Mouse (Mus musculus): ENCODE data around the gene Ppp1r15b.

The Ppp1r15b gene

DNA sequence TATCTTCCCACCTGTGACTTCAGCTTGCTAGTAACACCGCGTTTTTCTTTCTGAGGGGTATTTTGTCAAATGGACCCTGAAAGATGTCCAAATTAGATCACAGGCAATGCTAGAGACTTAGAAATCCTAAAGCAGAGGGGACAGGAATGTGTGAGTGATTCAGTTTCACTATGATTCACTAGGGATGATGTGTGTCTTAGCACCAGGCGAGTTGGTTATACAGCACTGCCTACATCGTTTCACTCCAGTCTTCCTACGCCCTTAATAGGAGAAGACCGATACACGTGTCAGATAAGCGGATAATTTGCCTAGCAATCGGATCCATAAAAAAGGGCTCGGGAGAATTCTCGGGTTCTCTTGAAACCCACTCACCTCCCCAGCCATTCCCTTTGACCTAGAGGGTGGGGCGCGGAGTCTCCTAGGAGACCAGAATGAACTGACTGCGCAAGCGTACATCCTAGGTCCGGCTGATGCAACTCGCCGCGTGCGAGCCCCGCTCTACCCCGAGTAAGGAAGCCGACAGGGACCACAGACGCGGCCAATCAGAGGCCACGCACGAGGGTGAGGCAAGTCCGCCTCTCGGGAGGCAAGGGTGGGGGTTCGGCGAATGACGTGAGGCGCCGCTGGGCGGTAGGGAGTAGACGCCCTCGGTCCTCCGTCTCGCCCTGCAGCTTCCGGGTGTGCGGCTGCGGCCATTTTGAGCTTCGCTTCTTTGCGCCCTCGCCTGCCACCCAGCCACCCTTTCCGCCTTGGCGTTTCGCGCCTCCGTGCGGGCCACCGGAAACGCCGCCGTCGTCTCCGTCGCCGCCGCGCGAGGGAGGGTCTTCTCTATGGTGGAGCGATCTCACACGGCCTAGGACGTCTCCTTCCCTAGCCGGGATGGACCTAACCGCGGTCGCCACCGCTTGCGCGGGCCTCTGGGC lies at the start of gene Ppp1r15b:
TSS of gene Ppp1r15b (plus strand) at position 506 of the 923 bp plus-strand sequence.
- DNase-seq = peak; percentile 90 to 99

DNA sequence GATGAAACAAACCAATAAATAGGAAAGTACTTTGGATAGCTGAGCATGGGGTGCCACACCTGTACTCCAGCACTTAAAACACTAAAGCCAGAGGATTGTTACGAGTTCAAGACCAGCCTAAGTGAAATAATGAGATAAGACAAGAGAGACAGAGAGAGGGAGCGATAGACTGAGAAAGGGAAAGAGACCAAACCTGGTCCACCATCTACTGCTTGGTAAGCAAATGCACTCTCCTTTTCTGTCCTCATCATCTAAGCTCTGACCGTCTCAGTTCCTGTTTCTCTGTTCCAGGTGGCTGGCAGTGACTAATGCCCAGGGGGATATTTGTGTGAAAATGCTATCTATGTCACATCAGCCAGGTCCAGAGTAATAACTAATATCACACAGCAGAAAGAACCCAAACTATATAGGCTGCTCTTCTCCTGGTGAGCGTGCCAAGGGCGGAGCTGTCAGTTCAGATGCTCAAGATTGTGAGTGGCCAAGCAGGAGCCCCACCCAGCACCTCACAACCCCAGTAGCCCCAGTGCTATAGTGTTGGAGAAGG lies 47.9 kb upstream of the Ppp1r15b start:
- peak; percentile 50 to 59 for DNase-seq

DNA sequence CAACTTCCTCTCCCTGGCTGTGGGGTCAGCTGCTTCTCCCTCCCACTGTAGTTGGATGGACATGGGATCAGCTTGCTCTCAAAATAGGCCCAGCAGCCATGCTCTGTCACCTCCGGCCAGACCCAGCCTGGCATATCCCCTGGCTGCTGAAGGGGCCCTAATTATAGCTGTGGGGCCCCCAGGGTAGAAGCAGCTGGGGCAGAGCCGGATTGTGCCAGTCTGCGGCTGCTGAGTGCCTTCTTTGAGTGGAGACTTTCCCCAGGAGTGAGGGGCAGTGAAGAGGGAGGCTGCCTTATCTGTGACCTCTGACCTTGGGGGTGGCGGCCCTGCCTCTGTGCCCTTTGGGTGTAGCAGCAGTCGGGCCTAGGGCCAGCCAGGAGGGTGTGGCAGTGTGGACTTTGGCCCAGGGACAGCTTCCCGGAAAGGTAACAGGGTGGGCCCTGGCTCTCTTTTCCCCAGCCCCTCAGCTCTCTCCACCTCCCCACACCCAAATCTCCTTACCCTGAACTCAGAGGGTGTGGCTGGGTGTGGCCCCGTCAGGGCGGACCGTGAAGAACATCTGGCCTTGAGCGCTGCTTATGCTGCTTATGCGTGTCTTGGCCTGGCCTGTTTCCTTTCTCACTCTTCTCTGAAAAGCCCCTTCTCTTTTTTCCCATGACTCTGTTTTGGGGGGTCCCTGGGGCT lies 46.9 kb upstream of the Ppp1r15b start:
- DNase-seq = peak; percentile 53 to 62

DNA sequence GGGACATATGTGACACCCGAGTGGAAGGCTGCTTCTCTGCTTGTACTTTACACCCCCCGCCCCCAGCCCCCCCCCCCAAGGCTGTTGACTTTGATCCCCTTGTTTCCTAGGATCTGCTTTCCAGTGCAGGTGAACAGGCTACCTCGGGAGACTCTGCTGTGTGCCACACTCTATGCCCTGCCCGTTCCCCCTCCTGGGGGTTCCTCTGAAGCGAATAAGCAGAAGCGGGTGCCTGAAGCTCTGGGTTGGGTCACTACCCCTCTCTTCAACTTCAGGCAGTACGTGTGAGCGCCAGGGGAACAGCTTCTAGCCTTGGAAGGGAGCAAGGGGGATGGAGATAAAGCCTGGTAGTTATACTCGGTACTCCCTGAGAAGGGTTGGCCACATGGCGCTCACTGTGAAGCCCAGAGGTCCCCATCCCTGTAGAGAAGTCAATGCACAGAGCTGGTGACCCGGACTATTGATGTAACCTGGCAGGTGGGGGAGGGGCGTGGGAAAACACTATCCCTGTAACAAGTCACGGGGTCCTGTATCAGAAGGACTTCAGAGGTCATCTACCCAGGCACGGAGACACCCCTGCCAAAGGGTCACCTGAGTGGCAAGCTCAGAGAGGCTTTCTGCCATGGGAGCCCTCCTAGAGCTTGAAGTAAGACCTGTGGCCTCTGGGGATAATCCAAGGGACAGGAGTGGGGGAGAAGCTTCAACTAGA lies 46.1 kb upstream of the Ppp1r15b start:
- DNase-seq = peak; percentile 32 to 34

DNA sequence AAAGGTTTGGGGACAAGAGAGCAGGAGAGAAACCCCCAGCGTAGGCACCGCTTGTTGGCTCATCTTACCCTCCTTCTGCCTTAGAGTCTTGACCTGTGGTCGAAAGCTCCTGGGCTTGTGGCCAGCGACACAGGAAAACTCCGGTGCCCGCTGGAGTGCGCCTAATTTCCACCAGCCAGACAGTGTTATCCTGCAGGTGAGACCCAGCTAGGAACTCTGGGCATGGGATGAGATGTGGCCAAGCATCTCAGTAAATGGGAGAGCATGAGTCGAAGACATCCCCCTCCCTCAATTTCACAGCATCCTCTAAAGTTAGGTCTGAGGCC lies 45.6 kb upstream of the Ppp1r15b start:
- DNase-seq = no peak

DNA sequence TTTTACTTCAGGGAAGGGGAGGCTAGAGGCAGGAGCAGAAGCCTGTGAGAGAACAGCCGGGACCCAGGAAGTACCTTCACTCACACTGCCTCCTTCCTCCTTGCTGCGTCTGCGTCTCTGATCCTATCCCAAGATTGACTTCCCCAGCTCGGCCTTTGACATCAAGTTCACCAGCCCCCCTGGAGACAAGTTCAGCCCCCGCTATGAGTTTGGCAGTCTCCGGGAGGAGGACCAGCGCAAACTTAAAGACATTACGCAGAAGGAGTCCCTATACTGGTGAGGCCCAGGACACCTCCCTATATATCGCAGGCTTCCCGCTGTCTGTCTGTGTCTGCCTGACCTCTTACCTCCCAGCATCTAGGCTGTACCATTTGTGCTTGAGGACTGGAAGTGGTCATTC lies 44.1 kb upstream of the Ppp1r15b start:
- DNase-seq = no peak

DNA sequence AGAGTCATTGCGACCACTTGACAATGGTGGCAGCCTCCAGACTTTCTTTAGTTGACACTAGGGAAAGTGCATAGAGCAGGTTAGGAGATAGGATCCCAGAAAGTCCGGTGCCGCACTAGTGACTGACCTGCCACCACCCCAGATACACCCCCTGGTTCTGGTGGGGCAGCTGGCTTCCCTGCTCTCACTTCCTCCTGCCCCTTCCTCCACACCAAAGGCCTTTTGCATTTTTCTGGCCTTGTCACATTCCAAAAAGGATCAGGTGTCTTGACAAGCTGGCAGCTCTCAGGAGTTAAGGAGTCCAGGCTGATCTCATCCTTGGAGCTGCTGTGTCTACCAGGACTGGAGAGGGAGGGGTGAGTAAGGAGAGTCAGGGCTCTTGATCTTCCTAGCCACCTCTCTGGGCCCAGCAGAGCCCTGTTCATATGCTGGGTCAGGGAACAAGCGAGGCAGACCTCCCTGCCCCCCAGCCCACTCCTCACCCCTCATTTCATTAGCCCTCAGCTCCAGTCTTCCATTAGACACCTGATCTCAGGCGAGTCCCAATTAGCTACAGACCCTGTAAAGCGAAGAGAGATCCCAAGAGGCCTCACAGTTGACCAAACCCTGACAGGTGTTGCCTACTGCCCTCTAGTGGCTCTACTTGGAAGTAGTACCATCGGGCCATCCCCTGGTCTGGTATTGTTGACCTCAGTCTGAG lies 43.6 kb upstream of the Ppp1r15b start:
- peak; percentile 53 to 68 for DNase-seq

DNA sequence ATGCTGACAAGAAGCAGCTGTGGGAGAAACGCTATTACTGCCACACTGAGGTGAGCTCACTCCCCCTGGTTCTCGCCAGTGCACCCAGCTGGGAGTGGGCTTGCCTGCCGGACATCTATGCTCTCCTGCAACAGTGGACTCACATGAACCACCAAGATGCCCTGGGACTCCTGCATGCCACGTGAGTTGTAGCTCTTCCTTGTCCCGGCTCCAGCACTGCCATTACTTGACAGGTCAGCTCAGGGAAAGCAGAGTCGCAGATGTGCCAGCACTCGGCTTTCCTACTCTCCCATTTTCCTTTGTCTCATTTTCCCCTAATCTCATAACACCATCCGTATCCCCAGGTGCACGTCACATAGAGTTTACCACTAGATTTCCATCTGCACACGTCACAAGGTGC lies 42.7 kb upstream of the Ppp1r15b start:
- no peak for DNase-seq

DNA sequence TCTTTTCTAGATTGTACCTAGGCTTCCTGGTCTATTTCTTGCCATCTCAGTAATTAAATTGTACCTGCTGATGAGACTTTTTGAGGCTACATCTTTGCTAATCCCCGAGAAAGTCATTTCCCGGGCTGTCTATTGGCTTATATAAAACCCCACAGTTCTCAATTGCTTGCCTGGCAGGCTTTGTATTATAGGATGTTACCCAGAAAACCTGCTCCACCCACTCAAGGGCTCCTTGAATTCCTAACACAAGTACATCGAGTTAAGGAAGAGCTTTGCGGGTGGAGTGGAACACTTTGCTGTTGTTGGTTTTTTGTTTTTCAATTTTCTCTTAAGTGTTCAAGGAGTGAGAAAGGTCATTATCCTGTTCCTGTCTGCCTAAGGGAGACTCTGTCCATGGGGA lies 41.5 kb upstream of the Ppp1r15b start:
- no peak for DNase-seq

DNA sequence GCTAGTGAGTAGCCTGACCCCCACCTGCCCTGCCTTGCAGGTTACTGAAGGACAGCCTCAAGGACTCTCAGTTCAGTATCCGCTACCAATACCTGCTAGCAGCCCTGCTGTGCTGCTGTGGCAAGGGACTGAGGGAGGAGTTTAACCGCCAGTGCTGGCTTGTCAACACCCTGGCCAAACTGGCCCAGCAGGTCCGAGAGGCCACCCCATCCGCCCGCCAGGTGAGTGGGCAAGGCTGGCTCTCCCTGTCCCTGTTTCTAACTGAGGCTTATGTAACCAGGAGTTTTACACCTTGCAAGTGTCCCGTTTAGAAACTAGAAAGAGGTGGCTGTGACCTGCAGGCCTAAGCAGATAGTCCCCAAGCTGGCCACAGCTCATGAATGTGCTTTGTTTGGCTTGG lies 40.3 kb upstream of the Ppp1r15b start:
- DNase-seq = no peak

DNA sequence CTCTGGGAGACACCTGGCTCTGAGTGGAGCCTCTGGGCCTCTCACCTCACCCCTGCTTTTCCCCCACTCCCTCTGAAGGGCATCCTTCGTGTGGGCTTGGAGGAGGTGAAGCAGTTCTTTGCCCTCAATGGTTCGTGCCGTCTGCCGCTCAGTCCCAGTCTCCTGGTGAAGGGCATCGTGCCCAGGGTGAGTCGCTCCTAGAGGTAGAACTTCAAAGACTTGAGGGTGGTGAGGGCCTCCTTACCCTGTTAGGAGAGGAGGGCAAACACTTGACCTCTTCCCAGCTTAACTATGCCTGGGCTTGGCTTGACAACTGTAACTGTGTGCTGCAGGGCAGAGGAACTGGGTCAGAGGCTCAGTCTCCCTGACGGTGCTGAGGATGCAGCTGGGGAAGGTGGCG lies 39.5 kb upstream of the Ppp1r15b start:
- no peak for DNase-seq

DNA sequence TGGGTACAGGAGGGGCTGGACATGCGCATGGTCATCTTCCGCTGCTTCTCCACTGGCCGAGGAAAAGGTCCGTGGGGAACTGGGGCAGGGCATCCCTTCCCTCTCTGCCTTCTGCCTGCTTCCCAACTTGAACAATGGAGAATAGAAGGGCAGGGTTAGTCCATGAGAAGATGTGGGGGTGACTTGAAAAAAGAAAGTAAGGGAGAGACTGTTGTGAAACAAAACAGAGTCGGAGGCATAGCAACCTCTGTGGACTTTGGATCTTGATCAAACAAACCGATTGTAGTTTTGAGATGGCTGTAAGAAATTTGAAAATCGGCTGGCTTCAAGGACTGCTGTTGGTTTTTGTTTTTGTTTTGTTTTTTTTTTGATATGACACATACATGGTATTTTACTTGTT lies 37.2 kb upstream of the Ppp1r15b start:
- no peak for DNase-seq

DNA sequence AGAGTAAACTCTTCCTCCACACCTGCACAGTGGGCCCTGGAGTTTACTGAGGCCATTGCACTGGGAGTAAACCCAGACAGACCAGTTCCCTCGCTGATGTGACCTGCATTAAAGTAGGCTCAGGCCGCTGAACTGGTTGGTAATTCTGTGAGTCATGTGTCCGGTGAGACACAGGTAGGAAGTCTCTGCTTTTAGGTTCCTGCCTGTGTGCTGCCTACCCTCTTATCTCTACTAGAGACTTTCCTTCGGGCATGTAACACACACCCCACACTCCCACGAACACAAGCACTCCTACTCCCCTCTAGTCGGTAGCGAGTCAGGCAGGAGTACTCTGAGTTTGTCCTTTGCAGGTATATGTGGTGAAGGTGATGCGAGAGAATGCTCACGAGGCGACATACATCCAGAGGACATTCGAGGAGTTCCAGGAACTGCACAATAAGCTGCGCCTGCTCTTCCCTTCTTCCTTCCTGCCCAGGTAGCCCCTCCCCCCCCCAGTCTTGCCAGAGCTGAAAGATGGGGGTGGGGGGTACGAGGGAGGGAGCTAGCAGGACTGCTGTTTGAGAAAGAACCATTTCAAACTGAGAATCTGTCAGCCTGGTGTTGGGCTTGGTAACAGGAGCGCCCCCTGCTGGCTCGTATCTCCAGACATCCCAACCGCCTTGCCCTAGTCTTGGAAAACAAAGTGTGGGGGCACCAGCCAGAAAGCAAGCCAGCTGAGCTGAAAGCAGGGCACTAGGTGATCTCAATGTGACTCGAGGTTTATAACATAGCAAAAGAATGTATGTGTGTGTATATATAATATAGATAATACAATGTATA lies 29.8 kb upstream of the Ppp1r15b start:
- DNase-seq = peak; percentile 45 to 75

DNA sequence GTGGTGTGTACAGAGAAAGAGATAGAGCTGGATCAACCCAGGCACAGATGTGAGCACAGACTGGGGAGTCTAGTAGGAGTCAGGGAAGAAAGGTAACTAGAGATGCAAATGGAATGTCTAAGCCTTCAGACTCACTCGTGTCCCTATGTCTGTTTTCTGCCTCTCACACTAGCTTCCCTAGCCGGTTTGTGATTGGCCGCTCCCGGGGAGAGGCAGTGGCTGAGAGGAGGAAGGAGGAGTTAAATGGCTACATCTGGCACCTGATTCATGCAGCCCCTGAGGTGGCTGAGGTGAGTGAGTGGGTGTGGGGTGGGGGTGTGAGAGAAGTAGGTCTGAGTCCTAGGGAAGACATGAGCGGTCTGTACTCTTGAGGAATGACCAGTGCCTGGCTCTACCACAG lies 28.8 kb upstream of the Ppp1r15b start:
- DNase-seq = no peak

DNA sequence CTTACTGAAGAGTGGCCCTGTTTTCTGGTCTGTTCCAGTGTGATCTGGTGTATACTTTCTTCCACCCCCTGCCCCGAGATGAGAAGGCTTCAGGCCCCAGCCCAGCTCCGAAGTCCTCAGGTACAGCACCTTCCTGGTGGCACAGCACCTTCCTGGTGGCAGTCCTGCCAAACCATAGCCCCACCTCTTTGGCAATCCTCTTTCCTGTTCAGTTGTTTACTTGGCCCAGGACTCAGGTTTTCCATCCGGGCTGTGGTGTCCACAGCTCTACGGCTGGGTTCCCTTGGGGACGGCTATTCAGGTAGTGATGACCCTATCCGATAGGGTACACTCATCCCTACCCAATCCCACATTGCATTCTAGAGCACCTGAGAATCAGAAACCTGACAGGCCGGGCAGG lies 27.6 kb upstream of the Ppp1r15b start:
- no peak for DNase-seq

DNA sequence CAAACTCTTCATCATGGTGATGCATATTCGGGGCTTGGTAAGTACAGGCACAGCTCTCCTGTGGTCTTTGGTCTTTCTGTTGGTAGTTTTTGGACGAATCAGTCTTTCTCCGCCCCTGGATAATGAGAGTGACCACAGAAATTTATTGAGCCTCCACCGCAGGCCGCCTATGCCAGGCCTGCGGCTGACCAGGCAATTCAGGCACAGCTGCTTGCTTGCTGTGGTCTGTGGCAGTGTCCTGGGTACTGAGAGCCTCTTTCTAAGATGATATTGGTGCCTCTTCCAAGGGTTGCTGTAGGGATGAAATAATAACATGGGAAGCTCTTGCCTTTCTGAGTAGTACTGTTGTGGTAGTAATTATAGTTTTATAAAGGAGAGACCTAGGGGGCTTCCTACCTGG lies 27.1 kb upstream of the Ppp1r15b start:
- no peak for DNase-seq

DNA sequence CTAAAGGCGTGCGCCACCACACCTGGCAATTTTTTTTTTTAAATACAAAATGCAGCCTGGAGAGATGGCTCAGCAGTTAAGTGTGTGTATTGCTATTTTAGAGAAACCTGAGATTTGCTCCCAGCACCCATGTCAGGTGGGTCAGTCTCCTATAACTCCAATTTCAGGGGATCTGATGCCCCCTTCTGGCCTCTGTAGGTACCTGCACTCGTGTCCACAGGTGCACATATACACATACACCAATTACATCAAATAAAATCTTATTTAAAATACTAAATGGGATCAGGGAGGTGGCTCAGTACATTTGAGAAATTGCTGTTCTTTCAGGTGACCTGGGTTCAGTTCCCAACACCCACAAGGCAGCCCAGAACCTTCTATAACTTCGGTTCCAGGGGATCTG lies 14.8 kb upstream of the Ppp1r15b start:
- no peak for DNase-seq

DNA sequence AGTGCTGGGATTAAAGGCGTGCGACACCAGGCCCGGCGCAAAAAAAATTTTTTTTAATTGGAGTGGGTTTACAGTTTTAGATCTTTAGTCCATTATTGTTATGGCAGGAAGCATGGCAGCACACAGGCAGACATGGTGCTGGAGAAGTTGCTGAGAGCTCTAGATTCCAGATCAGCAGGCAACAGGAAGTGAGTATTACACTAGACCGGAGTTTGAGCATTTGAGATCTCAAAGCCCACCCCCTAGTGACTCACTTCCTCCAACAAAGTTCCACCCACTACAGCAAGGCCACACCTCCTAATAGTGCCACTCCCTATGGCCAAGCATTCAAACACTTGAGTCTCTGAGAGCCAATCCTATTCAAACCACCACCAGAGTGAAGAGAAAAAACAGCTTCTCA lies 12.8 kb upstream of the Ppp1r15b start:
- DNase-seq = no peak

DNA sequence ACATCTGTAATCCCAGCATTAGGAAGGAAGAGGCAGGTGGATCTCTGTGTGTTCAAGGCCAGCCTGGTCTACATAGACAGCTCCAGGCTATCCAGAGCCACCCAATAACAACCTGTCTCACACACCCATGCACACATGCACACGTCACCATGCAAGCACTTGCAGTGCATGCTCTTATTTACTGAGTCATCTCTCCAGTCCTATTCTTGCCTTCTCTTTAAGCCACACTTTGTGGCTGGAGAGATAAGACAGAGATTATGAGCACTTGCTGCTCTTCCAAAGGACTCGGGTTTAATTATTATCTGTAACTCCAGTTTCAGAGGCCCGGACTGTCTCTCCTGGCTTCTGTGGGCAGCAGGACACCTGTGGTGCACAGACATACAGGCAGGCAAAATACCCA lies 12.1 kb upstream of the Ppp1r15b start:
- DNase-seq = no peak

DNA sequence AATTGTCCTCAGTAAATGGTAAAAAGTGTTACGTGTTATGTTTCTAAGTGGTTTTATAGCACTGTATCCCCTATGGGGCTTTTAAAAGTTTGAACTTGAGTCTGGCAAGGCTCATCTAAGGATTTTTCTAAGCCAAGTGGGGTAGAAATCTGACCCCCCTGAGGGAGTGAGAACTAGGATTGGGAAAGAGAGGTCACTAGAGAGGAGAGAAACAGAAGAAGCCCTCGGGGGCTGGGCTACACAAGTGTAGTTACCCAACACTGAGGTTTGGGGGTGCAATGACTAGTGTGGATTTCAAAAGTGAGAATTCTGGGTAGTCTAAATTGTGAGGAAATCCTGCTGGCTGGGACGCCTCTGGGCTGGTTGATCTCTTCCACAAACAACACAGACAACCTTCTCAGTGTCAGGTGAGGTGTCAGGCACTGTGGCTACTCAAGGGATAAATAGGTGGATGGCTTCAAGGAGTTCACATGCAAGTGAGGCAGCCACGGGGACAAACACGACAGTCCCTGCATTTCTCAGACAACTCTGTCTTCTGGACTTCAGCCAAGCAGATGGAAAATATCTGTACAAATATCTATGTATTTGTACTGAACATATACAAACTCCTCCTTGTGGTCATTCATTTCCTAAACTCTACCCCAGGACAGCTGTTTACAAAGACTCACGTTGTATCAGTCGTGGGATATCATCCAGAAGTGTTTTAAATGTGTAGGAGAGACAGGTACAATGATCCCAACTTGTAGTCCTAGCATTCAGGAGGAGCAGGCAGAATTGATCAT lies 10.8 kb upstream of the Ppp1r15b start:
- no peak for DNase-seq

DNA sequence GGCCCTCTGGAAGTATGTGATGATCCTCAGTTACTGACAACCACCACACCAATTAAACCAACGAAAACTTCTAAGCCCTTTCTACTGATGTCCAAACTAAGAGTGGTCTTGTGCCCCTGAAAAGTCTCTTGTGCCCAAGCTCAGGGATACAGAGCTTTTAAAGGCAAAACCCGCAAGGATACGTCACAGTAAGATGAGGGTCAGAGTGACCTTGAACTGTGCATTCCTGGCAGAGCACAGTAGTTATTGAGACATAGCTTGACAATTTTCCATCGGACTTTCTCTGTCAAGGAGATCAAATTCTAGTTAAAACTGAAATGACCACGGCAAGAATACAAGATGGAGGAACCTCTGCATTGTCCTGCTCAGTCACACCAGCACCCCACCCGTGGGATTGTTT lies 9.7 kb upstream of the Ppp1r15b start:
- DNase-seq = no peak
